Mouse (Mus musculus) ES-Bruce4 (cell line): ENCODE data around the gene Gm49325. TPM values are rescaled to one million over a fixed set of nuclear protein-coding genes. Genes with fewer than 3 reads are reported as not detected.

Experiments used
- H3K27ac ChIP-seq: 2 replicates; pipeline ENCODE4 v1.5.1; 2012; ENCODE audit warnings: low read length, inconsistent platforms; ENCODE audit not compliant: insufficient read depth
- H3K27me3 ChIP-seq: 2 replicates; pipeline ENCODE4 v1.6.1; 2012; ENCODE audit warnings: mild to moderate bottlenecking, low read length, inconsistent platforms; ENCODE audit not compliant: control insufficient read depth, poor library complexity, insufficient read depth, severe bottlenecking
- H3K36me3 ChIP-seq: 2 replicates; pipeline ENCODE4 v1.6.1; 2012; ENCODE audit warnings: inconsistent platforms, mild to moderate bottlenecking, low read length, moderate library complexity; ENCODE audit not compliant: control insufficient read depth, poor library complexity, insufficient read depth, severe bottlenecking
- H3K4me1 ChIP-seq: one replicate; pipeline ENCODE4 v1.8.1; 2011; ENCODE audit warnings: low read length; ENCODE audit not compliant: control insufficient read depth, insufficient read depth
- H3K4me3 ChIP-seq: 2 replicates; pipeline ENCODE4 v1.5.1; 2011; ENCODE audit warnings: low read depth, mild to moderate bottlenecking, low read length
- H3K9ac ChIP-seq: 2 replicates; pipeline ENCODE4 v1.6.1; 2012; ENCODE audit warnings: low read depth, mild to moderate bottlenecking, inconsistent platforms; ENCODE audit not compliant: poor library complexity, severe bottlenecking
- H3K9me3 ChIP-seq: replicated peaks from 2 replicates; pipeline ENCODE4 v1.6.1; 2012; ENCODE audit warnings: mild to moderate bottlenecking, low read length, inconsistent platforms; ENCODE audit not compliant: control insufficient read depth, poor library complexity, insufficient read depth, severe bottlenecking
- CTCF ChIP-seq: IDR thresholded peaks from one replicate; pipeline ENCODE4 v1.8.1; 2011; ENCODE audit warnings: low read depth, low read length
- EP300 ChIP-seq: IDR thresholded peaks from 2 replicates; pipeline ENCODE4 v1.6.1; 2011; ENCODE audit warnings: low read depth, low read length; ENCODE audit not compliant: insufficient read depth
- POLR2A ChIP-seq: IDR thresholded peaks from one replicate; pipeline ENCODE4 v1.8.1; 2011; ENCODE audit warnings: low read length; ENCODE audit not compliant: insufficient read depth
- polyA plus RNA-seq: library from polyadenylated mRNA; stranded (reverse); fragments of >200 nt; gene quantifications from 2 replicates; pipeline ENCODE4 v1.2.4, GENCODE M21; 2011; ENCODE audit warnings: low read depth; ENCODE audit not compliant: missing spikeins, insufficient read depth, insufficient read length

Gene Gm49325
- polyA plus RNA-seq, 1 experiment = 50.7 TPM

DNA sequence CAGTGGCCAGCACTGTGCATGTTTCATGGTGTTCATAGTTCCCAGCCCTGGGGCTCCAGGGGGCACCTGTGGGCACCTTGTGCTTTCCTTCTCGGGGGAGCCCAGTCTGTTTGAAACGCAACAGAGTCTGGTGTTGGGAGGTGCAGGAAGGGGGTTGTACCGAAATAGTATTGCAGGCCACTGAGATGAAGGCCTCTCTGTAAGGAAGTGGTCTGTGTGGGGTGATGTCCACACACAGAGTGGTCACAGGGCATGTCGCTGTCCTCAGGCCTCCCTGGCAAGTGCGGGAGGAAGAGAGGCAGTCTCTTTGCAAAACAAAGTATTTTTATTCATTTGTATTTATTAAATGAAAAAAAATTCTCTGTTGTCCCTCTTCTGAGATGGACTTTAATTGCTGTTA is 39.6 kb downstream of the Gm49325 start:
- no peak overlapping the region for H3K9ac ChIP-seq
- no peaks in the 10 kb centered on the region for H3K27me3 ChIP-seq
- no peak overlapping the region for H3K27ac ChIP-seq
- H3K4me3 ChIP-seq = no peak overlapping the region
- TF ChIP-seq POLR2A (no peak), CTCF (no peak), EP300 (no peak)
- H3K36me3 ChIP-seq = peaks cover 18% of the 10 kb centered on the region
- H3K4me1 ChIP-seq = peaks cover 4% of the 10 kb centered on the region
- H3K9me3 ChIP-seq = no peaks in the 10 kb centered on the region

DNA sequence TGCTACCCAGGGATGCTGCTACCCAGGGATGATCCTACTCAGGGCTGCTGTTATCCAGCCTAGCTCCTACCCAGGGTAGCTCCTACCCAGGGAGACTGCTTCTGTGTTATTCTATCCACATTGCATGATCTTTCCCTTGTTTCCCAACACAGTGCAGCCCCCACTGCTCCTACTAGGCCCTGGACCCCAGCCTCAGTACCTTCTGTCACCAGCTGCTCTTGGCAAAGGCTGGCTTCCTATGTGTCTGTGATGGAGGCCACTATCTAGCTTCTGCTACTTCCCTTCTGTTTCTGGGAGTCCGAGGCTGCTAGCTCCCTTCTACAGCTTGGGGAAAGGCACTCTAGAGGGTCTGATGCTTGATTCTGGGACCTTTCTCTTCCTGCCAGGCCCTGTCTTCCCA is 41.5 kb downstream of the Gm49325 start:
- H3K4me1 ChIP-seq = peaks cover 8% of the 10 kb centered on the region
- no peak overlapping the region for H3K4me3 ChIP-seq
- H3K27me3 ChIP-seq = no peaks in the 10 kb centered on the region
- peaks cover 11% of the 10 kb centered on the region; the same call in 1 of the 2 replicates for H3K36me3 ChIP-seq
- H3K9ac ChIP-seq = no peak overlapping the region
- no peak overlapping the region for H3K27ac ChIP-seq
- H3K9me3 ChIP-seq = no peaks in the 10 kb centered on the region
- no peak for TF ChIP-seq CTCF
- TF ChIP-seq POLR2A = no peak
- no peak for TF ChIP-seq EP300

DNA sequence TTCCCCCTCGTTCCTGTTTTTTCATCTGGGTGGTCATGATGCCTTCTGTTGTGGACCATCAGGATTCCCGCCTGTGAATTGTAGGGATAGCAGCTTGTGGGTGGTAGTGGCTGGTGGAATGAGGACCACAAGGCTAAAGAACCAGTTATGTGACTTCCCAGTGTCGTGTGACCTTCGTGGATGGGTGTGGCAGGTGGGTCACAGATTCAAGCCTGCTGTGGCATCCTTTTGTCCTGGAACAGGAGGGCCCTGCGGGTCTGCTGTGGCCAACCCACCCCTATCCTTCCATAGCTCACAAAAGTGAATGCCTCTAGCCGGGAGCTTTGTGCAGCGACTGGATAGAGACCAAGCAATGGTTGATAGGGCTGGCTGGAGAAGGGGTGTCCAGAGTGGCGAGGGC is 41.9 kb downstream of the Gm49325 start:
- TF ChIP-seq POLR2A = no peak
- TF ChIP-seq EP300 = 0 out of 2 replicates have a peak, but pooled peaks have one; percentile 59
- TF ChIP-seq CTCF = no peak
- H3K36me3 ChIP-seq = peaks cover 9% of the 10 kb centered on the region; the same call in 1 of the 2 replicates
- no peak overlapping the region for H3K4me3 ChIP-seq
- peaks cover 8% of the 10 kb centered on the region for H3K4me1 ChIP-seq
- no peaks in the 10 kb centered on the region for H3K9me3 ChIP-seq
- H3K27me3 ChIP-seq = no peaks in the 10 kb centered on the region
- H3K9ac ChIP-seq = no peak overlapping the region
- H3K27ac ChIP-seq = no peak overlapping the region

DNA sequence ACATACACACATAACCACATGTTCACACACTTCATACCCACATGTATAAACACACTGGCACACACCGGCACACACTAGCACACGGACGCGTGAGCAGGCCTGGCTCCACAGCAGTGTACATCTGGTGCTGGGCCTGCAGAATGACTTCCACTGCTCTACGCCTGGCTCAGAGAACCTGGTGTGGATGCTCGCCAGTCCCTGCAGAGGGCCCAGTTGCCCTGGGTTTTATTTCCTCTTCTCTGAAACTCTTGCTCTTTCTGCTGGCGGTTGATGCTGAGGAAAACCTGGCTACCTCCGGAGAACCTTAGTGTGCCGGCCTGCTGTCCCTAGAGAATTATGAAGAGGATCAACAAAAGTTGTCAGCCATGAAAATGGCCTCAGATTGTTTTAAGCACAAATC is 46.0 kb downstream of the Gm49325 start:
- no peaks in the 10 kb centered on the region for H3K36me3 ChIP-seq
- peaks cover 8% of the 10 kb centered on the region for H3K4me1 ChIP-seq
- TF ChIP-seq EP300 (no peak), POLR2A (no peak), CTCF (no peak)
- H3K4me3 ChIP-seq = no peak overlapping the region
- H3K9ac ChIP-seq = no peak overlapping the region
- H3K27me3 ChIP-seq = no peaks in the 10 kb centered on the region
- H3K27ac ChIP-seq = no peak overlapping the region
- no peaks in the 10 kb centered on the region for H3K9me3 ChIP-seq

DNA sequence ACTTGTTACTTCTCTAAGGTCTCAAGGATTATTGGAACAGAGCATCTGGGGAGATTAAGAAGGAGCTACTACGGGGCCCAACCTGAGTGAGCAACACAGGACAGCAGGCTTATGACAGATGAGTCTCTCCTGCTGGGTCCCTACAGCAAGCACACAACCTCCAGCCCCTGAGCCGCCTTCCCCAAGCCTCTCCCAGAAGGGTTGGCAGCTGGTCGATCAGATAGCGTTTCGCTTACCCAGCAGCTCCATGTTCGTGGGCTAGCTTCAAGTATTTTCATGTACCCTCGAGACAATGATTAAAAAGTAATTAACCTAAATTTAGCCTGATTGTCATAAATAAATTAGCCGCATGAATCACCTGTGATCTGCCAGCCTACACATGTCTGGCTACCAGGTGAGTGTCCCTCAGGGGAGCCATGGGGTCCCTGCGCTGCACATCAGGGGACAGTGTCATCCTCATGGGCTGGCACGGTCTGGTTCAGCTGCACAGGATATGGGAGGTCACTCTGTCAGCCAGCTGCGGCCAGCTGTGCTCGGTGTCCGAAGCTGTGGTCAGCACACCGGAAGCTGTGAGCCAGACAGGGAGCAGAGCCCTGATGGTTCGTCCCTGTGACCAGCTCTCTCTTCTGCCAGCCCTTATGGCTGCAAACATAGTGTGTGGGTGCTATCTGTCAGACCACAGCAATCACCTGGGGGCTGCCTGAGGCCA is 52.4 kb downstream of the Gm49325 start:
- H3K4me1 ChIP-seq = no peaks in the 10 kb centered on the region
- H3K36me3 ChIP-seq = no peaks in the 10 kb centered on the region
- no peak overlapping the region for H3K4me3 ChIP-seq
- H3K9me3 ChIP-seq = no peaks in the 10 kb centered on the region
- no peak overlapping the region for H3K9ac ChIP-seq
- no peaks in the 10 kb centered on the region for H3K27me3 ChIP-seq
- no peak overlapping the region for H3K27ac ChIP-seq
- TF ChIP-seq CTCF = no peak
- no peak for TF ChIP-seq EP300
- TF ChIP-seq POLR2A = no peak

DNA sequence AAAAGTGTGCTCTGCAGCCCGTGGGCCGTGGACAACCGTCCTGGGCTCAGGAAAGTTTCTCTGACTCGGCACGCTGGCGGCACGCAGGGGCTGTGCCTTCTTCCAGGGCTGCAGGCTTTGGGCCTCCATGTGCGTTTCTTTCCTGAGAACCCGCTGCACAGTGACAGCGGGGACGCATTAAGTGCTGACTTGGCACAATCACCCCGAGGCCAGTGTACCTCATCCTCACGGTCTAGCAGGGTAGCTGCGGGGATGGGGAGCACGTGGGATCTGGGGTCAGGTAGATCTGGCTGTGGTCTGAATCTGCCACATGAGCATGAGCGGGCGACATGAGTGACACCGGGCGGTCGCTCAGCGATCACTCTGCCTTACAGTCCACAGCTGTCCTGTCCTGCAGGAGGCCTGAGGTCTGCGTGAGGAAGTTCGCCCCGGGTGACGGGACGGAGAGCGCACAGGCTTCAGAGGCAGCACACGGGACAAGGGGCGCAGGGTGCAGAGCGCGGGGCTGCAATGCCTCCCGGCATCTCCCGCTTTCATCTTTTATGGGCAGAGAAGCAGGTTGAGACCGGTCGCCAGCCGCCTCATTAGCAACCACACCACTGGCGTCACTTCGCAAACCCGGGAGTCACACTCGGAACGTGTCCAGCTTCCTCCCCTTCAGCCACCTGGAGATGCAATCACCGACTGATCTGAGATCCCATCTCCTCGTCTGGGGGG is 58.1 kb downstream of the Gm49325 start:
- no peaks in the 10 kb centered on the region for H3K27me3 ChIP-seq
- no peaks in the 10 kb centered on the region for H3K9me3 ChIP-seq
- no peaks in the 10 kb centered on the region for H3K36me3 ChIP-seq
- no peaks in the 10 kb centered on the region for H3K4me1 ChIP-seq
- H3K9ac ChIP-seq = no peak overlapping the region
- TF ChIP-seq POLR2A = no peak
- no peak for TF ChIP-seq EP300
- no peak for TF ChIP-seq CTCF
- H3K4me3 ChIP-seq = peak overlapping the region; percentile 63
- no peak overlapping the region for H3K27ac ChIP-seq
